Mouse (Mus musculus) midbrain, embryonic 10.5 days (tissue): ENCODE measurements around the gene Foxa1. TPM values are rescaled to one million over a fixed set of nuclear protein-coding genes. Genes with fewer than 3 reads are reported as not detected.

Experiments
- DNase-seq: peaks from one replicate; pipeline ENCODE4 v3.0.0-alpha.2; 2017; ENCODE audit warnings: low spot score
- H3K27ac ChIP-seq: fragments of 300-500 bp; sonication (generic); replicated peaks from 2 replicates; pipeline ENCODE4 v1.5.1; 2016; ENCODE audit warnings: mild to moderate bottlenecking
- H3K27me3 ChIP-seq: fragments of 300-500 bp; sonication (generic); 2 replicates; pipeline ENCODE4 v1.6.1; 2016; ENCODE audit warnings: low read depth, mild to moderate bottlenecking; ENCODE audit not compliant: poor library complexity, severe bottlenecking
- H3K36me3 ChIP-seq: fragments of 300-500 bp; sonication (generic); 2 replicates; pipeline ENCODE4 v1.6.1; 2016; ENCODE audit warnings: mild to moderate bottlenecking, moderate library complexity
- H3K4me1 ChIP-seq: fragments of 300-500 bp; sonication (generic); 2 replicates; pipeline ENCODE4 v1.6.1; 2016
- H3K4me3 ChIP-seq: fragments of 300-500 bp; sonication (generic); 2 replicates; pipeline ENCODE4 v1.5.1; 2016; ENCODE audit warnings: mild to moderate bottlenecking, moderate library complexity
- H3K9me3 ChIP-seq: fragments of 300-500 bp; sonication (generic); replicated peaks from 2 replicates; pipeline ENCODE4 v1.6.1; 2016; ENCODE audit warnings: mild to moderate bottlenecking
- WGBS: fragments of 180-500 bp; shearing (Covaris S2); methylation state at CpG from one replicate; pipeline ENCODE4 v1.1.7; 2016; 5-methylcytosine and 5-hydroxymethylcytosine counted together
- polyA plus RNA-seq: library from polyadenylated mRNA; unstranded; fragments of >200 nt; fragmentation: Nextera tagmentation; extraction: Ambion mirVana; gene quantifications from 2 replicates; pipeline ENCODE4 v1.2.1, GENCODE M21; 2016

Foxa1 gene
- polyA plus RNA-seq, 1 experiment from 2014 or later = 3.9 TPM

GRCm38 (mm10) chr12:57537791-57538587 is 8.7 kb downstream of the Foxa1 start:
- peaks cover 100% of the 10 kb centered on the region for H3K27me3 ChIP-seq
- H3K4me3 ChIP-seq = peak overlapping the region; percentile 73
- peaks cover 72% of the 10 kb centered on the region for H3K4me1 ChIP-seq
- DNase-seq = no peak
- peak overlapping the region; percentile 90 for H3K27ac ChIP-seq
- no peaks in the 10 kb centered on the region for H3K9me3 ChIP-seq
- under 1% methylated on average over 21 of the region's 21 CpGs for WGBS
- no peaks in the 10 kb centered on the region; the same call in none of the 2 replicates for H3K36me3 ChIP-seq

DNA sequence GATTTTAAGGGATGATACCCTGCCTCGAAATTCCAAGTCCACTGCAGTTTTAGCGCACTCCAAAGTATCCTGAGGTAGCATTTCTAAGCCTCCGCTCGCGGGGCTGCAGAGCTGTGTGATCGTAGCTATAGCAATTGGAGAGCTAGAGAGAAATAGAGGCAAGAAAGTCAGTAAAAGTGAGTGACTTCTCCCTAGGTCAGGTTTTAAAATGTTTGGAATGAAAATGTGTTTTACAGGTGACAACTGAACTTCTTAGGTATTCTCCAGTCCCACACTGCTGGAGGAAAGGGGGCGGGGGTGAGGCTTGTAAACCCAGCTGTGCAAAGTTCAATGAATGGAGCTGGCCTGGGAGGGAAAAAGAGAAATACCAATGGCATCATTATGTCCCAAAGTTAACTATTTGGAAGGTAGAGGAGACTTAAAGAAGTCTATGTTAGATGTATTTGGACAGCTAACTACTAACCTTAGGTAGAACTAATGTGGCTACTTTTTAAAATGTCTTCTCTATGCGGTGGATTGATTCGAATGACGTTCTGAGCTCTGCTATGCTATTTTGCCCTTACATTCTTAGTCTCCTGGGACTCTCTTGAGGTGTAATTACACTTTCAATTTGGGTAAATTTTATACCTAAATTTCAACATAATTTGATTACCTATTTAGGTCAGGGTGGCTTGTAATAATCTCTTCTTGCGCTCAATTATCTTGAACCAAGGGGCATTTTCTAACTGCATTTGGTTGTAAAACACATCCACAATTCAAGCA is 9.6 kb downstream of the Foxa1 start:
- DNase-seq = no peak
- H3K27me3 ChIP-seq = peaks cover 100% of the 10 kb centered on the region
- peaks cover 63% of the 10 kb centered on the region for H3K4me1 ChIP-seq
- H3K27ac ChIP-seq = peak overlapping the region; percentile 90
- 2% methylated on average over 11 of the region's 11 CpGs for WGBS
- H3K9me3 ChIP-seq = no peaks in the 10 kb centered on the region
- H3K36me3 ChIP-seq = no peaks in the 10 kb centered on the region
- peak overlapping the region; percentile 50 for H3K4me3 ChIP-seq

DNA sequence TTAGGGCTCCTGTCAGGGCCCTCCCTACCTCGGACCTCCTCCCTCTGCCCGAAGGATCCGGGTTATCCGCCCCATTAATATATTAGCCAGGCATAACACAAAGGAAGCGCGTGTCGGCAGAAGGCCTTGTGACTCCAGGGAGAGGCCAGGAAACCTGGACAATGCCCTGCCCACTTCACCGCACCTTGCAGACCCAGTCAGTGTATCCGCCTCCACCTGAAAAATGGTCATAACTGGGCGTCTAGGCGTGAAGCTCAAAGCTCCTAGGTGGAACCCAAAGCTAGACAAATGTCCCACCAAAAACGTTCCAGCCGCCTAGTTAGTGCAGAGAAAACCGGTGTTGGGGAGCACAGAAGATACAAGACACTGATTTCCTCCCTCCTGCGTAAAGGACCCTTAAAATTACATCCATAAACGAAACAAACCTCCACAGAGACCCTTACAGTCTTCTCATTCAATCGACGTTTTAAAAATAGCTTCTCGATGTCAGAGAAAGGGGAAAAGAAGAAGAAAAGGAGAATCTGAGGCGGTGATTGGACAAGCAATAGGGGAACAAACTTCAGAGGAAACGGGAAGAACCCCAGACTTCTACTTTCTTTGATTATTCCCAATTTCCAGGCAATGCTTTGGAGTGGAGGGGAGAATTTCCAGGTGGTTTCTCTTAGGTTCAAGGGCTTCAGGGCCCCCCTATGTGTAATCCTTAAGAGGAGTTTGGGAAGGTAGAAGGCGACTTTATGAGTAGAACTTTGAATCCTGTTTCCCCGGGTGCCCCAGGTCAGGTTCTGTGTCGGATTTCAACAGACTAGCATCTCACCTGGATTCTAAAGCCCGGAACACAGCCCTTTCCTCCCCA is 10.4 kb downstream of the Foxa1 start:
- H3K27ac ChIP-seq = peak overlapping the region; percentile 90

DNA sequence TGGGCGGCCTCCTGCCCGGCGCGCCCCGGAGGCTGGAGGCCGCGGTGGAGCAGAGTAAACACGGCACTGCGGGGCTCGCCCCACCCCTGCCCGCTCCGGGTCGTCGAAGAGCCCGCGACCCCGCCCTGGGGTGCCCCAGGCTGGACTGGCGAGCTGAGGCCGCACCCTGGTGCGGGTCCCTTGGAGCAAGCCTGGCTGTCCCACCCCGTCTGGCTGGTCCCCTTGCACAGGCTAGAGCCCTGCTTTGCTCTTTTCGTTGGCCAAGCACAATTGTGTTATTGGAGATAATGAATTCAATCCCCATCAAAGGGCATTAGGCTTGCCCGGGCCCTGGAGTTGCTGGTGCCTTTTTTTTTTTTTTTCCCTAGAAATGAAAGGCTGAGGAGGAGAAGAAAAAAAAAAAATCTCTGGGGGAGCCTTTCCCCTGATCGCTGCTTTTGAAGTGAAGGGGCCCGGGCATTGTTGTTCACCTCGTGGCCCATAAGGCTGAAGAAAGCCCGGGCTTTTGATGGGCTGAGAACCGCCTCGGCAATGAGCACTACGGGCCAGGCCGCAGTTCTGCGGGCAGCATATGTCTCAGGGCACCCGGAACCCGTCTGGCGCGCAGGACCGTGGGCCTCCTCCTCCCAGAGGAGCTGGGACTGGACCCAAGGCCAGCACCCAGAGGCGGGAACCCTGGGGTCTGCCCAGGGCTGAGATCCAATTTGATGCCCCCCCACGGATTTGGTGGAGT is 11.7 kb downstream of the Foxa1 start:
- Histone ChIP-seq H3K36me3 (no peaks in the 10 kb centered on the region), H3K27me3 (peaks cover 100% of the 10 kb centered on the region), H3K9me3 (no peaks in the 10 kb centered on the region), H3K4me3 (peak overlapping the region; percentile 50), H3K27ac (peak overlapping the region; percentile 90), H3K4me1 (peaks cover 69% of the 10 kb centered on the region)
- WGBS = under 1% methylated on average over 39 of the region's 39 CpGs
- DNase-seq = peak; percentile 78

More for the DNA sequence above, 10.4 kb downstream of the Foxa1 start:
- 2% methylated on average over 25 of the region's 25 CpGs for WGBS
- Histone ChIP-seq H3K4me1 (peaks cover 60% of the 10 kb centered on the region), H3K9me3 (no peaks in the 10 kb centered on the region), H3K27me3 (peaks cover 100% of the 10 kb centered on the region), H3K36me3 (no peaks in the 10 kb centered on the region), H3K4me3 (peak overlapping the region; percentile 50)
- peak; percentile 57 for DNase-seq

DNA sequence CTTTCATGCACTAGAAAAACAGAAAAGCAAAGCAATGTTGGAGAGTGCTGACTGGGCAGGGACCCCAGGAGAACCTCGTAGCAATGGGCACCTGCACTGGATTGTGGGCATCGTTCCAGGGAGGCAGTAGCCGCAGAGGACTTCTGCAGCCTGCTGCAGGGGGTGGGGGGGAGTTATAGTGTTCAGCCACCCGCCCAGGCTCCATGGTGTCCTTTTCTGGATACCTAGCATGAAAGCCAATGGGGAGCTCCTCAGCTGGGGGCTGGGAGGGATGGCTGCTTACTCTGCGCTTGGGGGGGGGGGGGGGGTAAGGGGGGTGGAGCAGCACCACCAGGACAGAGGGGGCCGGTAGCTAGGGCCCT is 12.2 kb downstream of the Foxa1 start:
- WGBS = 1% methylated on average over 5 of the region's 6 CpGs
- peaks cover 69% of the 10 kb centered on the region for H3K4me1 ChIP-seq
- peak overlapping the region; percentile 90 for H3K27ac ChIP-seq
- DNase-seq = no peak
- H3K36me3 ChIP-seq = no peaks in the 10 kb centered on the region
- H3K4me3 ChIP-seq = peak overlapping the region; percentile 50
- H3K9me3 ChIP-seq = no peaks in the 10 kb centered on the region
- H3K27me3 ChIP-seq = peaks cover 100% of the 10 kb centered on the region

- Histone ChIP-seq H3K4me1 (peaks cover 33% of the 10 kb centered on the region), H3K36me3 (no peaks in the 10 kb centered on the region), H3K27me3 (peaks cover 98% of the 10 kb centered on the region), H3K27ac (peak overlapping the region; percentile 79), H3K9me3 (no peaks in the 10 kb centered on the region), H3K4me3 (peak overlapping the region; percentile 19)
- WGBS = 8% methylated on average over 9 of the region's 9 CpGs
- DNase-seq = peak; percentile 58
Observed at GRCm38 (mm10) chr12:57530474-57530873, 16.2 kb downstream of the Foxa1 start.

- no peaks in the 10 kb centered on the region for H3K36me3 ChIP-seq
- H3K4me1 ChIP-seq = peaks cover 16% of the 10 kb centered on the region
- H3K27me3 ChIP-seq = peaks cover 92% of the 10 kb centered on the region
- WGBS = 88% methylated on average over 4 of the region's 4 CpGs
- H3K4me3 ChIP-seq = no peak overlapping the region
- DNase-seq = no peak
- no peak overlapping the region for H3K27ac ChIP-seq
- H3K9me3 ChIP-seq = no peaks in the 10 kb centered on the region
Observed at GRCm38 (mm10) chr12:57528335-57528734, 18.4 kb downstream of the Foxa1 start.

DNA sequence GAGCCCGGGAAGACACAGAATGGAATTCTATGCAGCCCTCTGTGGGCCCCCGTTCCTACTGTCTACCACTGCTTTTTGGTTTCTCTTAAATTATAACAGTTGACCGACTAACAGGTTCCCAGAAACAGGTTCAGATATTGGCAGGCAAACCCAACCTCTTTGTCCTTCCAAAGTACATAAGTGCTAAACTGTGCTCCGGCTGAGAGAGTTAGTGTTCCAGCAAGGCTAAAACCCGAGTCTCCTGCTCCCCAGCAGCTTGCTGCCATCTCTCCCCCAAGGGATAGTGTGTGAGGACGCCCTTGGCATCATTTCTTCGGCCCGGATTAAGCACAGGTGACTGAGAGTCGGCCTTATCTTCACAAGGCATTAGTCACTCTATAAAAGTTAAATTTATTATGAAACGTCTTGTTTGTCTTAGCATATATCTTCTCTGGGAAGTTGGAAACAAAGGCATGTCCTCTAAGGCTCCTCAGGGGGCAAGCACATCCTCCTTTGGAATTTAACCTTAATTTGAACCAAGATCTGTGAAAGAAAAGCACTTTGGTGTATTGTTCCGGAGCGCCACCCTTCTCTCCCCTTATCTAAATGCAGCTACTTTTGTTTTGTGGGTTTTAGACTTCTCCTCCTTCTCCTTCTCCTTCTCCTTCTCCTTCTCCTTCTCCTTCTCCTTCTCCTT is 30.9 kb downstream of the Foxa1 start:
- H3K4me1 ChIP-seq = peaks cover 8% of the 10 kb centered on the region; the same call in 1 of the 2 replicates
- 0 out of 2 replicates have a peak, but pooled peaks cover 16% of the 10 kb centered on the region for H3K27me3 ChIP-seq
- no peak overlapping the region for H3K4me3 ChIP-seq
- H3K36me3 ChIP-seq = no peaks in the 10 kb centered on the region
- no peak for DNase-seq
- WGBS = 47% methylated on average over 12 of the region's 12 CpGs
- H3K27ac ChIP-seq = no peak overlapping the region
- H3K9me3 ChIP-seq = no peaks in the 10 kb centered on the region

GRCm38 (mm10) chr12:57514552-57514951 is 32.2 kb downstream of the Foxa1 start:
- no peaks in the 10 kb centered on the region for H3K36me3 ChIP-seq
- H3K27ac ChIP-seq = no peak overlapping the region
- 0 out of 2 replicates have a peak, but pooled peaks cover 7% of the 10 kb centered on the region for H3K27me3 ChIP-seq
- DNase-seq = no peak
- H3K9me3 ChIP-seq = no peaks in the 10 kb centered on the region
- H3K4me1 ChIP-seq = peaks cover 13% of the 10 kb centered on the region
- no peak overlapping the region for H3K4me3 ChIP-seq
- 57% methylated on average over 1 of the region's 1 CpGs for WGBS

DNA sequence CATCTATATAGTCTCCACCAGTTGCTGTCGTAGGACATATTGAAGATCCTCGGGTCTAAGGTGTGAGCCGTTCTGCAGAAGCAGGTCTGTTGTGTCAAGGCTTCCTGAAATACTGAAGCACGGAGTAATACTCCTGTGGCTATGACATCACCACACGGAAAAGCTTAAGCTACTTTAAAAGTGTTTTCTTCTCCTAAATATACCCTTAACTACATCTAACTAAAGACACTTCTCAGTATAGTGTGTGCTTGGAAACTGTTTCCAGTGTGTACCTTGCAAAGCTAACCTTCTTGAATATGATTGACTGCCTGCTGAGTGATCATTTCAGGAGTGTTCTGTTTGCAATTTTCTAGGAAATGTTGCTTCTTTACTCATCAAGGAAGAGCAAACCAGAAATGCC is 35.2 kb downstream of the Foxa1 start:
- H3K36me3 ChIP-seq = no peaks in the 10 kb centered on the region
- WGBS = 93% methylated on average over 5 of the region's 5 CpGs
- peaks cover 28% of the 10 kb centered on the region for H3K4me1 ChIP-seq
- no peak overlapping the region for H3K27ac ChIP-seq
- no peaks in the 10 kb centered on the region for H3K9me3 ChIP-seq
- no peak overlapping the region for H3K4me3 ChIP-seq
- peaks cover 3% of the 10 kb centered on the region; the same call in 1 of the 2 replicates for H3K27me3 ChIP-seq
- no peak for DNase-seq

GRCm38 (mm10) chr12:57511127-57511526 is 35.6 kb downstream of the Foxa1 start:
- 93% methylated on average over 4 of the region's 4 CpGs for whole genome bisulfite sequencing

More at GRCm38 (mm10) chr12:57511127-57511526, 35.6 kb downstream of the Foxa1 start:
- no peaks in the 10 kb centered on the region for H3K9me3 ChIP-seq
- no peak for DNase-seq
- H3K4me3 ChIP-seq = no peak overlapping the region
- peaks cover 28% of the 10 kb centered on the region for H3K4me1 ChIP-seq
- no peak overlapping the region for H3K27ac ChIP-seq
- peaks cover 3% of the 10 kb centered on the region; the same call in 1 of the 2 replicates for H3K27me3 ChIP-seq
- no peaks in the 10 kb centered on the region for H3K36me3 ChIP-seq
